Mouse (Mus musculus) limb, embryonic 13.5 days (tissue): Measurements from ENCODE around the gene Nmnat2. TPM values are rescaled to one million over a fixed set of nuclear protein-coding genes. Genes with fewer than 3 reads are reported as not detected.
A peak's percentile ranks its signal among the peaks of the same experiment; 100 is the strongest.

Experiments
- ATAC-seq: fragments of 200-750 bp; cut with Nextera tagmentation; 2 replicates; pipeline ENCODE4 v1.8.0; 2017; ENCODE audit warnings: low read depth, moderate number of reproducible peaks, moderate TSS enrichment; ENCODE audit not compliant: low FRiP score
- H3K27ac ChIP-seq: fragments of 300-500 bp; sonication (generic); 2 replicates; pipeline ENCODE4 v1.5.1; 2015; ENCODE audit warnings: inconsistent platforms, mild to moderate bottlenecking, moderate library complexity
- H3K27me3 ChIP-seq: fragments of 300-500 bp; sonication (generic); 2 replicates; pipeline ENCODE4 v1.6.1; 2015; ENCODE audit warnings: mild to moderate bottlenecking, inconsistent platforms
- H3K36me3 ChIP-seq: fragments of 300-500 bp; sonication (generic); 2 replicates; pipeline ENCODE4 v1.6.1; 2015; ENCODE audit warnings: inconsistent platforms, mild to moderate bottlenecking, moderate library complexity
- H3K4me1 ChIP-seq: fragments of 300-500 bp; sonication (generic); 2 replicates; pipeline ENCODE4 v1.6.1; 2015; ENCODE audit warnings: inconsistent platforms
- H3K4me2 ChIP-seq: fragments of 300-500 bp; sonication (generic); replicated peaks from 2 replicates; pipeline ENCODE4 v1.6.1; 2015; ENCODE audit warnings: inconsistent platforms, mild to moderate bottlenecking, moderate library complexity
- H3K4me3 ChIP-seq: fragments of 300-500 bp; sonication (generic); 2 replicates; pipeline ENCODE4 v1.5.1; 2015; ENCODE audit warnings: moderate library complexity, mild to moderate bottlenecking, inconsistent platforms
- H3K9ac ChIP-seq: fragments of 300-500 bp; sonication (generic); 2 replicates; pipeline ENCODE4 v1.6.1; 2015; ENCODE audit warnings: mild to moderate bottlenecking, inconsistent platforms
- H3K9me3 ChIP-seq: fragments of 300-500 bp; sonication (generic); 2 replicates; pipeline ENCODE4 v1.6.1; 2016; ENCODE audit warnings: inconsistent platforms
- WGBS: fragments of 180-500 bp; shearing (Covaris S2); methylation state at CpG from one replicate; pipeline ENCODE4 v1.1.7; 2015; 5-methylcytosine and 5-hydroxymethylcytosine counted together
- polyA plus RNA-seq: library from polyadenylated mRNA; unstranded; fragments of >200 nt; fragmentation: Nextera tagmentation; extraction: Ambion mirVana; gene quantifications from 2 replicates; pipeline ENCODE4 v1.2.1, GENCODE M21; 2015

The Nmnat2 gene
- polyA plus RNA-seq, 1 experiment from 2014 or later: 1.5 TPM

DNA sequence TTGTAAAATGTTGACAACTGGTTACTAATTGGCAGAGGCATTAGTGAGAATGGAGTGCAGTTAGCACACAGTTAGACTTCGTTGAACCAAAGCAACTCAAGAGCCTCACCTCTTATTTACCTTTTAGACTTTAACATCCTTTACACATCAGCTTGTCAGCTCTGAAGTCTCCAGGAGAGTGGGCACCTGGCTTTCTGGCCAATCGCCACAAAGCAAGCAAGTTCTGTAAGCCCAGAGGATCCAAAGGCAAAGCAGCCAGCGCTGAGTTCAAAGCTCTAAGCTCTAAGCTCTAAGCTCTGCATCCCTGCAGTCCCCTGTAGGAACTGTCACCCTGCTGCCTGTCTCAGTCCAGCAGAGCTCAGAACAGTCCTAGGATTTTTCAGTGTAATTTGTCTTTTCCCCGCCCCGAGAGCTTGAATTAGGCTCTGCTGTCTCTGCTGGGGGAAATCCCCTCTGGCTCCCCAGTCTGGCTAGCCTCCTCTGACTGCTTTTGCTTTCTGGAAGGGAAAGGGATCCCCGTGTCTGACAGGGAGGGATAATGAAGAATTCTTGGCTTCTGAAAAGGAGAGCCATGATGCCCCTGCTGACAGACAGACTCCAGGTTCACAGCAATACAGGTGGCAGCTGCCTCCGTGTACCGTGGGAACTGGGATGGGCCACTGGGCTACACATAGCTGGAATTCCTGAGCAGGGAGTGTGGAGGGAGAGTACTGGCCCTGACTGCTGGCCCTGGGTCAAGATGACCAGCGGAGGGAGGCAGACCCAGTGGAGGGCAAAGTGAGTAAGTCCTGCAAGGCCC is 136.8 kb downstream of the Nmnat2 start:
- Histone ChIP-seq H3K36me3 (no peaks in the 10 kb centered on the region), H3K9me3 (no peaks in the 10 kb centered on the region), H3K27ac (no peak overlapping the region), H3K9ac (no peak overlapping the region), H3K4me1 (peaks cover 15% of the 10 kb centered on the region), H3K4me2 (no peak overlapping the region), H3K27me3 (no peaks in the 10 kb centered on the region), H3K4me3 (no peak overlapping the region)
- 32% methylated on average over 9 of the region's 9 CpGs for WGBS
- ATAC-seq: peak; percentile 54

DNA sequence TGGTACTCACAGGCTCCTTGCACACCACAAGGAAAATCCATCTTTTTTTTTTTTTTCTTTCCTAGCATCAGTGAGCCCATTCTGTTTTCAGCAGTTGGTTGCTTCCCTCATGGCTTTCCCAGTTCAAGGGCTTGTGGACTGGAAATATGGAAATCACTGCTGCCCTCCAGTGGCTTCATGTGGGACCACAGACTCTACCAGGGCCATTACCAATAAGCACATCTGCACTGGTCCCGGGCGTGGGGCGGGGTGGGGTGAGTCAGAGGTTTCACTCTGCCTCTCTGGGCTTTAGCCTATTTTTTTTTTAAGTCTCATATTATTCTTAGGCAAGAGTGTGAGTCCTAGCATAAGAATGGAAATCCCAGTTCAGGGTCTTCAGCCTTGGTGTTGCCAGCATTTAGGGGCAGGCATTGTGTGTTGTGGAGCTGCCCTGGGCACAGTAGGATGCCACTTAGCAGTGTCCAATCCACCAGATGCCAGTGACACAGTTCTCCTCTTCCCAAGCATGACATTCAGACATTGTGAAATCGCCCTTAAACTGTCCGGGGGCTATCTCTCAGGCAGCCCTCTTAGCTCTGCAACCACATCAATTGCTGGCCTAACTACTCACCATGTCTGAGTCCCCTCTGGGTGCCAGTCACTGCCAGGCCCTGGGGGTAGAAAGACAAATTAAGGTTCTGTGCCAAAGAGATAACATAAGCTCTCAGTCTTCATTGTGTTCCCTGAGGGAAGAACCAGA is 137.6 kb downstream of the Nmnat2 start:
- ATAC-seq: peak; percentile 45; the same call in 1 of the 2 replicates

DNA sequence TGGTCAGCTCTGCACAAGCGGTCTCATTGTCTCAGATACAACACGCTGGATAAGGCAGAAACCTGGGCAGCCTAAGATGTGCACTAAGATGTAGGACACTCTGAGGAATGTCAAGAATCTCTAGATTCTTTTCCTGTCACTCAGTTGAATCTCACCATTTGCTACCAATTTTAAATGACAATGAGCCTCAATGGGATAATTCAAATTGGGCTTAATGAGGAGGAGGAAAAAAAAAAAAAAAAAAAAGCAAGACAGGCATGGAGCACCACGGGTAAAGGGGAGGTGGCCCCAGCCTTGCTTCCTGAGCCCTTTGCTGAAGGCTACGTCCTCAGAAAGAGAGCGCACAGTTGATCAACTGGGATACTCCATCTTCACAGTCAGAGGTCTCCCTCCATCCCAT is 138.4 kb downstream of the Nmnat2 start:
- H3K27ac ChIP-seq: no peak overlapping the region
- H3K27me3 ChIP-seq: no peaks in the 10 kb centered on the region
- H3K4me3 ChIP-seq: no peak overlapping the region
- H3K9me3 ChIP-seq: no peaks in the 10 kb centered on the region
- H3K36me3 ChIP-seq: no peaks in the 10 kb centered on the region
- no peak overlapping the region for H3K4me2 ChIP-seq
- no peak for ATAC-seq
- no peak overlapping the region for H3K9ac ChIP-seq
- H3K4me1 ChIP-seq: peaks cover 18% of the 10 kb centered on the region
- WGBS: 68% methylated on average over 5 of the region's 5 CpGs

More for the DNA sequence above, 137.6 kb downstream of the Nmnat2 start:
- Histone ChIP-seq H3K4me2 (no peak overlapping the region), H3K4me3 (no peak overlapping the region), H3K4me1 (peaks cover 18% of the 10 kb centered on the region), H3K27ac (no peak overlapping the region), H3K36me3 (no peaks in the 10 kb centered on the region), H3K9ac (no peak overlapping the region), H3K9me3 (no peaks in the 10 kb centered on the region), H3K27me3 (no peaks in the 10 kb centered on the region)
- 58% methylated on average over 5 of the region's 5 CpGs for WGBS

DNA sequence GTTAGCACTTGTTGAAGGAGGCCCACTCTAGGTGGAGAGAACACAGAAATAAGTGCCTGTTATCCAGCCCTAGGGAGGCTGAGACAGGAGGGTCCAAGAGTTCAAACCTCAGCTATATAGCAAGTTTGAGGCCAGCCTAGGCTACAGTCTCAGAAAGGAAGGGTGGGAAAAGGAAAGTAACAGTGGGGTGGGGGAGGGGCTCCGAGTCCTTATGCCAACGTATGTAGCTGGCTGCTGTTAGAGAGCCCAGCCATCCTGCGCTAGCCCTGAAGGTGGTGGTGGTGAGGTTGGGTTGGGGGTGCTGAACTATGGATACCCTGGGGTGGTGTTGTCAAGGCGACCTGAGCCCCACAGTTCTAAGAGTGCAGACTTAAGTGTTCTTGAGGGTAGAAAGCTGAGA is 138.8 kb downstream of the Nmnat2 start:
- H3K27me3 ChIP-seq: no peaks in the 10 kb centered on the region
- 61% methylated on average over 4 of the region's 4 CpGs for WGBS
- ATAC-seq: no peak
- no peak overlapping the region for H3K4me2 ChIP-seq
- no peak overlapping the region for H3K27ac ChIP-seq
- H3K9ac ChIP-seq: no peak overlapping the region
- H3K36me3 ChIP-seq: no peaks in the 10 kb centered on the region
- H3K4me3 ChIP-seq: no peak overlapping the region
- H3K4me1 ChIP-seq: peaks cover 18% of the 10 kb centered on the region
- H3K9me3 ChIP-seq: no peaks in the 10 kb centered on the region

DNA sequence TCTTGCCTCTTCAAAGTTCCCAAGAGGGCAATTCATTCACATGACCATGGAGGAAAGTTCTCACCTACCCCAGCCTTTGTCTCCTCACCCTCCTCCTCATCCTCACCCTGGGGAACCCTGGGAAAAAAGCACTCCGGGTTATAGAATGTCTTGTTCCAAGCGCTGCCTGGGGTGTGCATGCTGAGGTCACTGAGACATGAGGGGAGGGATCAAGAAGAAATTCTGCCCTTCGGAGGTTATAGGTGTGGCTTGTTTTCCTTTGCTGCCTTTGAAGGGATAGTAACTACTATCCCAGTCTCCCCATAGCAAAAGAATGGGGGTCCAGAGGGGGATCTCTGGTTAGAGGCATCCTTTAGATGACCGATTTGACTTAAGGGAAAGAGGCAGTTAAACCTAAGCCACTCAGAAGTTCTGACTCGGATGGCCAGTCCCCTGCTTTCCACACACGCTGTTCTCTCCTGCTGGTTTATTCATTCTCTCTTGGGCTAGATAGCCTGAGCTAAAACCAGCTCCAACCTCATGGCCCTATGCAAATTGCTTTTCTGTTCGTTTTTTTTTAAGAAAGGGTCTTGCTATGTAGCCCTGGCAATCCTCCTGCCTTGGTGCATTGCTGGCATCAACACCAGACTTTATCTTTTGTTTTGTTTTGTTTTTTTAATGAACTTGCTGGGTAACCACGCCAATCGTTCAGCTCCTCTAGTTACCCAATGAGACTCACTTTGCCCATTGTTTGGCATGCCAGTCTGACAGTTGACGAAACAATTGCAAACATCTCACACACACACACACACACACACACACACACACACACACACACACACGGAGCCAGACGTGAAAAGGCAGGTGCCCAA is 139.7 kb downstream of the Nmnat2 start:
- 41% methylated on average over 12 of the region's 12 CpGs for WGBS
- no peaks in the 10 kb centered on the region for H3K36me3 ChIP-seq
- H3K9me3 ChIP-seq: no peaks in the 10 kb centered on the region
- H3K4me2 ChIP-seq: no peak overlapping the region
- H3K9ac ChIP-seq: no peak overlapping the region
- peaks cover 18% of the 10 kb centered on the region for H3K4me1 ChIP-seq
- no peak overlapping the region for H3K27ac ChIP-seq
- H3K27me3 ChIP-seq: no peaks in the 10 kb centered on the region
- ATAC-seq: no peak
- H3K4me3 ChIP-seq: no peak overlapping the region

DNA sequence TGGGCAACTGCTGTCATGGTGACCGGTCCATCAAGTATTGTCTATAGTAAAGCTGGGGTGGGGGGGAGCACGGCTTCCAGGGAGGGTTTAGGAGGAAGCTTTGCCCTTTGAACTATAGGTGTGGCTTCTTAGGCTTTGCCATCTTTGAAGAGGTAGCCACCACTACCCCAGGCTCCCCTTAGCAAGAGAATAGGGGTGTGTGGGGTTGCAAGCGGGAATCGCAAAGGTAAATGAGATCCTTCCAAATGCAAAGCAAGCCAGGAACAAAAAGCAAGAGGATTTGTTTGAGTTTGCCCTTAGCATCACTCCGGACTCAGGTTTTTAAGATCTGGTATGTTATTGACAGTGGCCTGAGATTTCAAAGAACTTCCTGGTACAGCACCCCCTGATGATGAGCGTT is 140.5 kb downstream of the Nmnat2 start:
- no peak overlapping the region for H3K9ac ChIP-seq
- H3K27me3 ChIP-seq: no peaks in the 10 kb centered on the region
- WGBS: 61% methylated on average over 6 of the region's 6 CpGs
- peaks cover 18% of the 10 kb centered on the region for H3K4me1 ChIP-seq
- H3K4me3 ChIP-seq: no peak overlapping the region
- no peak for ATAC-seq
- no peak overlapping the region for H3K4me2 ChIP-seq
- no peaks in the 10 kb centered on the region for H3K36me3 ChIP-seq
- H3K9me3 ChIP-seq: no peaks in the 10 kb centered on the region
- no peak overlapping the region for H3K27ac ChIP-seq

DNA sequence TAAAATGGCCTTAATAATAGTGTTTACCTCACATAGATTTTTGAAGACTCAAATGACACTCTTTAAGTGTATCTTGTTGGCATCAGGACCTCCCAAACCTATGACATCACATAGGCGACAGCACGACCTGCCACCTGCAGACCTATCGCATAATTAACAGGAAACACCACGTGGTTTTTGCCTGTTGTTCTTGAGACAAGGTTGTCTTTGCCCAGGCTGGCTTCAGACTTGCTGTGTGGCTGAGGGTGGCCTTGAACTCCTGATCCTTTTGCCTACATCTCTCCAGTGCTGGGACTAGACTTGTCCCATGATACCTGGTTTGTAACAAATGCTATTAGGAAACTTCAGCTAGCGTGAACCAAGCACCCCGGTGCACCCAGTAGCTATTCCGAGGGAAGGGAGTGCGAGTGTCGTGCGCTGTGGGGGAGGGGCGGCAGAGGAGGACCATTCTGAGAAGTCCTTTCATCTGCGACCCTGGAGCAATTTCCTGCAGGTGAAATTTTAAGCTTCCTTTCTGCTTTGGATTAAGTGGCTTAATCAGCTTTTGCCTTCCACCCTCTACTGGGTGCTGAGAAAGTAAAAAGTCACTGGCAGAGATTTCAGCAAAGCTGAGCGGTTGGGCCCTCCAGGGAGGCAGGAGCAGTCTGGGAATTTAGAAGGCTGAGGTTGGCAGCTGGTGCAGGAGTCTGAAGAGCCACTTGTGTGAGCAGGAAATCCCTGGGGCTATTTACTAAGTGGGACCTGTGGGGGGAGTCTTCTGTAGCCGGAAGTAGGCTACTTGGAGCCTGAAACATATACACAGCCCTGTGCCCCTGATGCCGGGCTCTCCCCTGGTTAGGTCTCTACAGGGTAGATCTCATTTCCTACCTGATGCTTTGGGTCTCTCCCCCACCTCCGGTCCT is 141.3 kb downstream of the Nmnat2 start:
- ATAC-seq: no peak
- WGBS: 9% methylated on average over 16 of the region's 16 CpGs
- no peak overlapping the region for H3K9ac ChIP-seq
- H3K4me3 ChIP-seq: no peak overlapping the region
- H3K4me1 ChIP-seq: peaks cover 18% of the 10 kb centered on the region
- no peaks in the 10 kb centered on the region for H3K36me3 ChIP-seq
- H3K4me2 ChIP-seq: no peak overlapping the region
- no peak overlapping the region for H3K27ac ChIP-seq
- H3K27me3 ChIP-seq: no peaks in the 10 kb centered on the region
- H3K9me3 ChIP-seq: no peaks in the 10 kb centered on the region

DNA sequence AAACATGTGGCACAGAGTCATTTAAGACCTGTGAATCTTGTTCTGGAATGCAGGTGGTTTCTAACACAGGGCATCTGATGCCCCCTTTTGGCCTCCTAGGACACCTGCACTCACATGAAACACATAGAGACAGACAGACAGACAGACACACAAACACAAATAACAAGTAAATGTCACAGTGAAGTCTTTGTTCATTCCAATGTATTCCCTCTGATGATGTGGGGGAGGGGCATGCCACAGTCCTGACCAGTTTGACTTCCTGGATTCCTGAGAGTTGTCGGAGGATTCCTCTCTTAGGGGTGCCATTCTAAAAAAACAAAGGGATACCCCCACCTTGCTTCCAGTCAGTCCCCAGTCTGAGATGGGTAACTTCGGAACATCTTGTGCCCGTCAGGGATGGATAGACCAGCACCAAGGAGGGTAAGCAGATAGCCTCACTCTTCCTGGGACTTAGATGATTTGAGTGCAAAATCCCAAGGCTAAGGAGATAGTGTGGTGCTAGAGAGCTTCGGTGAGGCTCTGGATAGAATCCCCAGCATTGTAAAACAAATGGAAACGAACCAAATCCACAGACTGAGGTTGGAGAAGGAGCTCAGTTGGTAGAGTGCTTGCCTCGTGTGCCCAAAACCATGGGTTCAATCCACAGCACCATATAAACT is 142.4 kb downstream of the Nmnat2 start:
- Histone ChIP-seq H3K9me3 (no peaks in the 10 kb centered on the region), H3K9ac (no peak overlapping the region), H3K36me3 (no peaks in the 10 kb centered on the region), H3K4me3 (no peak overlapping the region), H3K4me1 (peaks cover 12% of the 10 kb centered on the region), H3K4me2 (no peak overlapping the region), H3K27ac (no peak overlapping the region), H3K27me3 (no peaks in the 10 kb centered on the region)
- ATAC-seq: no peak
- WGBS: 88% methylated on average over 6 of the region's 6 CpGs

DNA sequence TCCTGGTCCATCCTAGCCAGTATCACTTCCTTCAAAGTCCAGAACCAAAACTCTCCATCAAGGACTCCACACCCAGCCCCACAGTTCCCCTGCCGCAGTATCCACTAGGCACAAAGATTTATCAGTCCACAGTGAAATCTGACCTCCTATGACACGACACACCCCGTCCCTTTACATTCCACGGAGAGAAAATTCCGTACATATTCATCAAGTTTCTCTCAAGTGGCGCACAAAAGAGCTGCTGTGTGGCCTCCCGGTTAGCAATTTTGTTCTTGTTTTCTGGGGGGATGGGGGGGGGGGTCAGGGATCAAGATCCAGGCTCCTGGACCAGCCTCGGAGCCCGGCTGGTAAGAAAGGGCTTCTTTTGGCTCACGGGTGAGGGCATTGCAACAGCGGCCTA is 143.8 kb downstream of the Nmnat2 start:
- Histone ChIP-seq H3K4me2 (no peak overlapping the region), H3K27me3 (no peaks in the 10 kb centered on the region), H3K27ac (no peak overlapping the region), H3K9ac (no peak overlapping the region), H3K4me1 (peaks cover 12% of the 10 kb centered on the region), H3K36me3 (no peaks in the 10 kb centered on the region), H3K9me3 (no peaks in the 10 kb centered on the region), H3K4me3 (no peak overlapping the region)
- ATAC-seq: no peak
- WGBS: 57% methylated on average over 11 of the region's 11 CpGs

DNA sequence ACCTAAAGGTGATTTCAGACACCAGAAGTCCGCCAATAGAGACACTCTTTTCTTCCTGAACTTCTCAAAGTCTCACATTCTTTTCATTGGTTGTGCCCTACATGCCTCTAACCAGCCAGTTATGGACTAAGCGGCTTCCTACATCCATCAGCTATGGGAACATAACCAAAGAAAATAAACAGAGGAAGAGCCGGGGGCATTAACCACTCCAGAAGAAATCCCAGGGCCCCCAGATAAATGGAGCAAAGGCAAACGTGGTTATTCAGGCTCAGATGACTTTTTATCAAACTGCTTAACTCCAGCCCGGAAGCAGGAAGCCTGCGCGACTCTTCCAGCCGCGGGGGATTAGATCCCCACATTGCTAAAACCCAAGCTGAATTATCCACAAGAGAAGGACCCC is 146.1 kb downstream of the Nmnat2 start:
- ATAC-seq: no peak
- Histone ChIP-seq H3K27me3 (no peaks in the 10 kb centered on the region), H3K4me2 (no peak overlapping the region), H3K36me3 (no peaks in the 10 kb centered on the region), H3K4me3 (no peak overlapping the region), H3K4me1 (peaks cover 15% of the 10 kb centered on the region), H3K9me3 (no peaks in the 10 kb centered on the region), H3K27ac (peak overlapping the region; percentile 39; the same call in 1 of the 2 replicates), H3K9ac (no peak overlapping the region)
- WGBS: 58% methylated on average over 9 of the region's 9 CpGs

DNA sequence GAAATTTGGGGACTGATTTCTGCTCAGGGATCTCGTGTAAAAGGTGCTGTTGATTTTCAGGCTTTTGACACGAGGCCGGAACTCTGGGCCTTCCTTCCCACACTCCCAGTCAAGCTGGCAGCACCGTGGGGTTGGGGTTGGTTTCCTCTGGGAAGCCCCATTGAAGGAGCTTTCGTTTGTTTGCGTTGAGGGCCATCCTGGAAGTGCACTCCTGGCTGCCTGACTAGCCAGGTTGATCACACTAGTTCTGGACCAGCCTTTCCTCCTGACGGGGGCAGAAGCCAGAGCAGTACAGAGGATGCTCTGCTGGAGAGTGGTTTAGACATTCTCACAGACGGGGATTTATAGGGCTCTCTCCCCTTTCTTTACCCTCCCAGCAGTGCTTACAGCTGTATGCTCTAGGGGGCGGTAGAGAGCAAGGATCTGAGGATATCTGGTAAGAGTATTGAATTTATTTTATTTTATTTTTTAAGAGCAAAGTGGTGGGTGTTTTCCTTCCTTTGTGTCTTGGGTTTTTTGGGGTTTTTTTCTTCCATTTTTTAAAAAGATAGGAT is 146.6 kb downstream of the Nmnat2 start:
- Histone ChIP-seq H3K9ac (no peak overlapping the region), H3K4me2 (no peak overlapping the region), H3K4me3 (no peak overlapping the region), H3K9me3 (no peaks in the 10 kb centered on the region), H3K27ac (peak overlapping the region; percentile 39; the same call in 1 of the 2 replicates), H3K36me3 (no peaks in the 10 kb centered on the region), H3K4me1 (peaks cover 10% of the 10 kb centered on the region), H3K27me3 (no peaks in the 10 kb centered on the region)
- 40% methylated on average over 9 of the region's 9 CpGs for WGBS
- no peak for ATAC-seq
